Mouse (Mus musculus) brain, embryonic 14.5 days (tissue): Measurements from ENCODE around the gene Tceal3. TPM values are rescaled to one million over a fixed set of nuclear protein-coding genes. Genes with fewer than 3 reads are reported as not detected.

Experiments
- polyA plus RNA-seq: library from polyadenylated mRNA; depleted of rRNA; stranded (reverse); fragments of >200 nt; gene quantifications from 2 replicates; pipeline ENCODE4 v1.2.3, GENCODE M21; 2012; rRNA removed

Tceal3 gene
- polyA plus RNA-seq, 1 experiment: 84.2 TPM

Other genes with a start within 250 kb of the Tceal3 start
- gene Kir3dl1, start 72.8 kb upstream of the Tceal3 start, polyA plus RNA-seq: not detected in 2 replicates
- gene Kir3dl2, start 46.8 kb upstream of the Tceal3 start, polyA plus RNA-seq: 0.08 and 0.30 TPM in 2 replicates
- gene Tceal1, start 117.1 kb downstream of the Tceal3 start, polyA plus RNA-seq: 10.9 and 11.8 TPM in 2 replicates
- gene Morf4l2, start 152.8 kb downstream of the Tceal3 start, polyA plus RNA-seq: 369 and 380 TPM in 2 replicates
- gene Glra4, start 189.3 kb downstream of the Tceal3 start, polyA plus RNA-seq: 0.04 and 0.05 TPM in 2 replicates
- 17.0 and 17.2 TPM in 2 replicates for gene Plp1, start 231.8 kb downstream of the Tceal3 start, polyA plus RNA-seq